Mouse (Mus musculus) testis, adult 2 months (tissue): ENCODE measurements at regions not wholly inside any gene's neighbourhood (a gene's known extent, or its start where the extent isn't known, plus 50 kb on each side); places are given as distances from the start of the nearest gene placed in this dataset.

Source experiments
- H3K27ac ChIP-seq: fragments of 200-500 bp; 2 replicates; pipeline ENCODE4 v1.5.1; 2012; ENCODE audit warnings: low read depth, low read length; ENCODE audit not compliant: control insufficient read depth, insufficient read depth
- H3K27me3 ChIP-seq: fragments of 200-500 bp; 2 replicates; pipeline ENCODE4 v1.6.1; 2012; ENCODE audit warnings: mild to moderate bottlenecking, low read length, moderate library complexity; ENCODE audit not compliant: control insufficient read depth, insufficient read depth
- H3K36me3 ChIP-seq: fragments of 200-500 bp; 2 replicates; pipeline ENCODE4 v1.6.1; 2012; ENCODE audit warnings: mild to moderate bottlenecking, low read length; ENCODE audit not compliant: control insufficient read depth, insufficient read depth
- H3K4me1 ChIP-seq: fragments of 200-500 bp; 2 replicates; pipeline ENCODE4 v1.6.1; 2012; ENCODE audit warnings: low read length; ENCODE audit not compliant: control insufficient read depth, insufficient read depth
- H3K4me3 ChIP-seq: fragments of 200-500 bp; 2 replicates; pipeline ENCODE4 v1.5.1; 2012; ENCODE audit warnings: low read depth, mild to moderate bottlenecking, low read length, moderate library complexity, mixed read lengths; ENCODE audit not compliant: control insufficient read depth
- CTCF ChIP-seq: fragments of 200-500 bp; IDR thresholded peaks from 2 replicates; pipeline ENCODE4 v1.5.1; 2012; ENCODE audit warnings: low read depth, mild to moderate bottlenecking, inconsistent platforms, low read length, moderate library complexity; ENCODE audit not compliant: control insufficient read depth, insufficient read depth, insufficient replicate concordance
- POLR2A ChIP-seq: fragments of 200-500 bp; IDR thresholded peaks from 2 replicates; pipeline ENCODE4 v1.6.1; 2012; ENCODE audit warnings: low read depth, mild to moderate bottlenecking, inconsistent platforms, low read length, moderate library complexity; ENCODE audit not compliant: control insufficient read depth

GRCm38 (mm10) chr12:92127648-92128047 is 278.7 kb upstream of the Sel1l start:
- Histone ChIP-seq H3K36me3 (no peaks in the 10 kb centered on the region), H3K27ac (no peak overlapping the region), H3K4me3 (no peak overlapping the region), H3K4me1 (no peaks in the 10 kb centered on the region), H3K27me3 (no peaks in the 10 kb centered on the region)
- TF ChIP-seq POLR2A (no peak), CTCF (no peak)

GRCm38 (mm10) chr12:92120164-92120815 is 271.3 kb upstream of the Sel1l start:
- Histone ChIP-seq H3K27me3 (no peaks in the 10 kb centered on the region), H3K4me3 (no peak overlapping the region), H3K27ac (no peak overlapping the region), H3K4me1 (no peaks in the 10 kb centered on the region), H3K36me3 (no peaks in the 10 kb centered on the region)
- TF ChIP-seq POLR2A (no peak), CTCF (no peak)

- TF ChIP-seq CTCF: no peak
- no peak for TF ChIP-seq POLR2A
- no peaks in the 10 kb centered on the region for H3K4me1 ChIP-seq
- no peaks in the 10 kb centered on the region for H3K27me3 ChIP-seq
- H3K36me3 ChIP-seq: no peaks in the 10 kb centered on the region
- H3K27ac ChIP-seq: no peak overlapping the region
- no peak overlapping the region for H3K4me3 ChIP-seq
Observed at GRCm38 (mm10) chr12:92109615-92110014, 260.7 kb upstream of the Sel1l start.

- Histone ChIP-seq H3K4me3 (no peak overlapping the region), H3K36me3 (no peaks in the 10 kb centered on the region), H3K27ac (no peak overlapping the region), H3K27me3 (no peaks in the 10 kb centered on the region), H3K4me1 (no peaks in the 10 kb centered on the region)
- TF ChIP-seq CTCF (no peak), POLR2A (no peak)
Observed at GRCm38 (mm10) chr12:92100080-92100479, 251.1 kb upstream of the Sel1l start.

GRCm38 (mm10) chr12:92092794-92093365 is 243.9 kb upstream of the Sel1l start:
- no peak overlapping the region for H3K4me3 ChIP-seq
- no peaks in the 10 kb centered on the region for H3K4me1 ChIP-seq
- H3K36me3 ChIP-seq: no peaks in the 10 kb centered on the region
- no peak overlapping the region for H3K27ac ChIP-seq
- H3K27me3 ChIP-seq: no peaks in the 10 kb centered on the region
- TF ChIP-seq POLR2A (no peak), CTCF (no peak)

- Histone ChIP-seq H3K27me3 (no peaks in the 10 kb centered on the region), H3K4me1 (no peaks in the 10 kb centered on the region), H3K27ac (no peak overlapping the region), H3K36me3 (no peaks in the 10 kb centered on the region), H3K4me3 (no peak overlapping the region)
- no peak for TF ChIP-seq CTCF
- TF ChIP-seq POLR2A: no peak
Observed at GRCm38 (mm10) chr12:92073209-92073608, 224.3 kb upstream of the Sel1l start.

GRCm38 (mm10) chr12:92062731-92063130 is 213.8 kb upstream of the Sel1l start:
- TF ChIP-seq POLR2A (no peak), CTCF (no peak)
- no peak overlapping the region for H3K4me3 ChIP-seq
- no peaks in the 10 kb centered on the region; the same call in 1 of the 2 replicates for H3K4me1 ChIP-seq
- H3K27ac ChIP-seq: no peak overlapping the region
- H3K27me3 ChIP-seq: no peaks in the 10 kb centered on the region
- no peaks in the 10 kb centered on the region for H3K36me3 ChIP-seq
